ENCODE assay signal across 8 mouse cellular contexts in the genomic region with DNA sequence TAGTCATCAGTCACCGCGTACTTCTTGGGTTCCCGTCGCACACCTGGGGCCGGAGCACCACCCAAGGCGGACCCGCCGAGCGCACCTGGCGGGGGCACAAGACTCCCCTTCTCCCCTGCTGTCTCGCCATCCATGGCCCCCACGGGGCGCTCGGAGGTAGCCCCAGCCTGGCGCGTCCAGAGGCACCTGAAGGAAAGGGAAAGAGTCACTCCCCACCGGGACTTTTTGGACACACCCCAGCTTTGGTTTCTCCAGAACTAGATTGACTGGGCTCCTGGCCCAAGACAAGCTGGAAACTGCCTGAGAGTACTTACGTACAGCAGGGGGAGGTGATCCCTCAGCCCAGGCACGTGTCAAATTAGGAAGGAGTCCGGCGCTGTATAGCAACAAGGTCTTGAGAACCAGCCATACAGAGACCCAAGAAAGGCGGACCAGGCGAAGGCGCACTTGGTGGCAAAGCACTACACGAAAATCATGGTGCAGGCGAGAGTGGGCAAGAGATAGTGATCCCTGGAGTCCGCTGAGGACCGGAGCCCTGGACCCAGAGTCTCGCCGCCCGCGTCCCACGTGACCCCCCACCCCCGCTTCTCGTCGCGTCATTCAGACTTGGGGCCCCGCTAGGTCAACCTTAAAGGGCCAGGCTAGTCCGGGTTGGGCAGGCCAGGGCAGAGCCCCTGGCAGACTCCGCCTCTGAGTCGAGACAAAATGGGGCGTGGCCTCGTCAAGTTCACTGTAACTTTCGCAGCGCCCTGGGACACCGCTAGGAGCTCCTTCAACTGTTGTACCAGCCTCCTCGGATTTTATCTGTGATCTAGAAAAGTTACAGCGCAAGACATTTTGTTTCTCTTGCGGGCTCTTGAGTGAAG. TPM values are rescaled to one million over a fixed set of nuclear protein-coding genes. Genes with fewer than 3 reads are reported as not detected.
DNase-seq lines count a peak whose midpoint lies in the region; ATAC-seq and TF ChIP-seq lines count a peak whose summit lies in the region.

Gene Mapkapk3 (minus strand): TSS at position 667 of the 866 bp plus-strand sequence.

- peak within 1 kb of the TSS; percentile 59 for H3K27ac ChIP-seq in ES-Bruce4 (ENCODE audit: insufficient read depth, low read length)
- H3K27ac ChIP-seq in forebrain, embryonic 10.5 days: peak within 1 kb of the TSS; percentile 73
- peak within 1 kb of the TSS; percentile 54 for H3K27ac ChIP-seq in heart, embryonic 16.5 days (ENCODE audit: low read length)
- H3K27ac ChIP-seq in lung, embryonic 15.5 days: peak within 1 kb of the TSS; percentile 76

- H3K36me3 ChIP-seq in ES-Bruce4 (ENCODE audit: control insufficient read depth, insufficient read depth, low read length, poor library complexity, severe bottlenecking): no peaks in the 10 kb centered on the region
- no peaks in the 10 kb centered on the region for H3K36me3 ChIP-seq in forebrain, embryonic 10.5 days (replicated peaks)
- no peaks in the 10 kb centered on the region for H3K36me3 ChIP-seq in heart, embryonic 16.5 days (ENCODE audit: control insufficient read depth, insufficient read depth)
- no peaks in the 10 kb centered on the region for H3K36me3 ChIP-seq in lung, embryonic 15.5 days

- no peaks in the 10 kb centered on the region for H3K27me3 ChIP-seq in ES-Bruce4 (ENCODE audit: control insufficient read depth, insufficient read depth, low read length, poor library complexity, severe bottlenecking)
- peaks cover 34% of the 10 kb centered on the region for H3K27me3 ChIP-seq in forebrain, embryonic 10.5 days (ENCODE audit: poor library complexity, severe bottlenecking)
- H3K27me3 ChIP-seq in heart, embryonic 16.5 days (ENCODE audit: control insufficient read depth, insufficient read depth, low read length): no peaks in the 10 kb centered on the region
- 0 out of 2 replicates have a peak, but pooled peaks cover 4% of the 10 kb centered on the region for H3K27me3 ChIP-seq in lung, embryonic 15.5 days

- peak; percentile 81 for DNase-seq in brain, embryonic 14.5 days (ENCODE audit: low read depth)
- peak; percentile 83 for DNase-seq in forebrain, embryonic 10.5 days (ENCODE audit: extremely low spot score, low spot score)
- peak; percentile 93 to 97 for DNase-seq in kidney, postnatal 25 days
- peak; percentile 91 for DNase-seq in thymus, postnatal 14 days

- peak; percentile 84 for ATAC-seq in heart, embryonic 16.5 days (replicated peaks; ENCODE audit: extremely low read depth, insufficient read depth, low FRiP score)
- peak; percentile 77 for ATAC-seq in lung, embryonic 15.5 days (ENCODE audit: borderline replicate concordance, extremely low read depth, low FRiP score, low TSS enrichment)
- peak; percentile 75 for ATAC-seq in neutrophil, adult 5-6 weeks (ENCODE audit: extremely low read depth, insufficient number of reproducible peaks, low FRiP score, poor library complexity, severe bottlenecking)

- peak within 1 kb of the TSS; percentile 86 for H3K4me3 ChIP-seq in ES-Bruce4 (ENCODE audit: low read depth, low read length)
- peak within 1 kb of the TSS; percentile 63 for H3K4me3 ChIP-seq in forebrain, embryonic 10.5 days
- peak within 1 kb of the TSS; percentile 63 for H3K4me3 ChIP-seq in heart, embryonic 16.5 days (ENCODE audit: low read length)
- peak within 1 kb of the TSS; percentile 50 for H3K4me3 ChIP-seq in lung, embryonic 15.5 days

- 4% methylated on average over 49 of the region's 49 CpGs for WGBS in forebrain, embryonic 10.5 days
- 2% methylated on average over 49 of the region's 49 CpGs for WGBS in heart, embryonic 16.5 days
- 2% methylated on average over 49 of the region's 49 CpGs for WGBS in lung, embryonic 15.5 days

- TF ChIP-seq POLR2A in ES-Bruce4 (IDR thresholded peaks at IDR 0.05; ENCODE audit: insufficient read depth, low read length): no peak
- no peak for TF ChIP-seq POLR2A in brain, embryonic 14.5 days (IDR thresholded peaks at IDR 0.05; ENCODE audit: borderline replicate concordance, extremely low read depth, insufficient read depth, insufficient read length, poor library complexity, severe bottlenecking)

- H3K4me1 ChIP-seq in ES-Bruce4 (ENCODE audit: control insufficient read depth, insufficient read depth, low read length): peaks cover 11% of the 10 kb centered on the region
- peaks cover 32% of the 10 kb centered on the region for H3K4me1 ChIP-seq in forebrain, embryonic 10.5 days
- H3K4me1 ChIP-seq in heart, embryonic 16.5 days (ENCODE audit: control insufficient read depth, insufficient read depth, low read length): peaks cover 11% of the 10 kb centered on the region
- peaks cover 30% of the 10 kb centered on the region for H3K4me1 ChIP-seq in lung, embryonic 15.5 days

- TF ChIP-seq EP300 in ES-Bruce4 (IDR thresholded peaks at IDR 0.05; ENCODE audit: insufficient read depth, low read depth, low read length): 0 out of 2 replicates have a peak, but pooled peaks have one; percentile 41

- no peaks in the 10 kb centered on the region for H3K9me3 ChIP-seq in ES-Bruce4 (replicated peaks; ENCODE audit: control insufficient read depth, insufficient read depth, low read length, poor library complexity, severe bottlenecking)
- no peaks in the 10 kb centered on the region for H3K9me3 ChIP-seq in forebrain, embryonic 10.5 days
- H3K9me3 ChIP-seq in heart, embryonic 16.5 days (replicated peaks; ENCODE audit: control insufficient read depth, low read length): no peaks in the 10 kb centered on the region
- H3K9me3 ChIP-seq in lung, embryonic 15.5 days: no peaks in the 10 kb centered on the region

- no peak for TF ChIP-seq CTCF in ES-Bruce4 (IDR thresholded peaks at IDR 0.05; ENCODE audit: low read depth, low read length)
- peak; percentile 49 for TF ChIP-seq CTCF in brain, embryonic 14.5 days (IDR thresholded peaks at IDR 0.05; ENCODE audit: borderline replicate concordance, extremely low read depth, insufficient read depth, insufficient read length)

- H3K9ac ChIP-seq in ES-Bruce4 (ENCODE audit: low read depth, poor library complexity, severe bottlenecking): peak within 1 kb of the TSS; percentile 74
- peak within 1 kb of the TSS; percentile 64 for H3K9ac ChIP-seq in heart, embryonic 16.5 days (ENCODE audit: low read length)
- peak within 1 kb of the TSS; percentile 36 for H3K9ac ChIP-seq in lung, embryonic 15.5 days

- peak within 1 kb of the TSS; percentile 88 for H3K4me2 ChIP-seq in heart, embryonic 16.5 days (ENCODE audit: low read depth, low read length)
- H3K4me2 ChIP-seq in lung, embryonic 15.5 days: peak within 1 kb of the TSS; percentile 91

RNA-seq across cellular contexts. Expression of gene Mapkapk3, which starts in this region (rescaled TPM):
- 71.8 and 74.9 TPM in 2 replicates for polyA plus RNA-seq in ES-Bruce4 (2011; ENCODE audit: insufficient read depth, insufficient read length, low read depth, missing spikeins)
- 2.6 and 3.3 TPM in 2 replicates for polyA plus RNA-seq in brain, embryonic 14.5 days (2012; rRNA removed)
- 5.9 and 6.6 TPM in 2 replicates for polyA plus RNA-seq in forebrain, embryonic 10.5 days (2016; fragmentation: Nextera tagmentation; extraction: Ambion mirVana)
- 11.4 and 13.1 TPM in 2 replicates for polyA plus RNA-seq in heart, embryonic 16.5 days (2015; fragmentation: Nextera tagmentation; extraction: Ambion mirVana)
- 13.3 and 17.8 TPM in 2 replicates for polyA plus RNA-seq in lung, embryonic 15.5 days (2015; fragmentation: Nextera tagmentation; extraction: Ambion mirVana)
- total RNA-seq in neutrophil, adult 5-6 weeks (2017): 41.0 and 43.6 TPM in 2 replicates

Comparison
In these comparisons a context has a peak if more than half of its experiments do, and no peak if none do; other contexts are left out.
1. Peak in every context shown above with its lines: DNase-seq, ATAC-seq, H3K4me3 ChIP-seq and H3K27ac ChIP-seq.